Mouse (Mus musculus) brain, embryonic 14.5 days (tissue): Measurements from ENCODE around the gene Tmpo.

Source experiments
- CTCF ChIP-seq: fragments of 200-500 bp; IDR thresholded peaks from 2 replicates; pipeline ENCODE4 v1.5.1; 2012; ENCODE audit warnings: inconsistent platforms, mild to moderate bottlenecking, moderate library complexity, borderline replicate concordance; ENCODE audit not compliant: insufficient read depth, insufficient read length; ENCODE audit errors: extremely low read depth
- POLR2A ChIP-seq: fragments of 200-500 bp; IDR thresholded peaks from 2 replicates; pipeline ENCODE4 v1.6.1; 2012; ENCODE audit warnings: mild to moderate bottlenecking, inconsistent platforms, borderline replicate concordance; ENCODE audit not compliant: poor library complexity, insufficient read depth, insufficient read length, severe bottlenecking; ENCODE audit errors: extremely low read depth

GRCm38 (mm10) chr10:91222398-91223236 lies 41.5 kb upstream of the Tmpo start:
- no peak for TF ChIP-seq POLR2A
- TF ChIP-seq CTCF = no peak
